Mouse (Mus musculus) hindbrain, postnatal 0 days (tissue): ENCODE data around the gene Gm20683. TPM values are rescaled to one million over a fixed set of nuclear protein-coding genes. Genes with fewer than 3 reads are reported as not detected.

ENCODE experiments used
- ATAC-seq: fragments of 200-750 bp; cut with Nextera tagmentation; 2 replicates; pipeline ENCODE4 v1.8.0; 2017; ENCODE audit warnings: mild to moderate bottlenecking, moderate TSS enrichment, moderate library complexity
- DNase-seq: peaks from one replicate; pipeline ENCODE4 v3.0.0-alpha.2; 2015; ENCODE audit warnings: low spot score
- H3K27ac ChIP-seq: fragments of 300-500 bp; sonication (generic); 2 replicates; pipeline ENCODE4 v1.5.1; 2014; ENCODE audit warnings: mild to moderate bottlenecking
- H3K27me3 ChIP-seq: fragments of 300-500 bp; sonication (generic); 2 replicates; pipeline ENCODE4 v1.6.1; 2014; ENCODE audit warnings: low read length, mixed read lengths; ENCODE audit not compliant: insufficient read depth
- H3K36me3 ChIP-seq: fragments of 300-500 bp; sonication (generic); 2 replicates; pipeline ENCODE4 v1.6.1; 2014; ENCODE audit warnings: low read length, mixed read lengths; ENCODE audit not compliant: insufficient read depth
- H3K4me1 ChIP-seq: fragments of 300-500 bp; sonication (generic); 2 replicates; pipeline ENCODE4 v1.6.1; 2014; ENCODE audit warnings: antibody characterized with exemption, low read length, mixed read lengths; ENCODE audit not compliant: insufficient read depth
- H3K4me2 ChIP-seq: fragments of 300-500 bp; sonication (generic); 2 replicates; pipeline ENCODE4 v1.6.1; 2014; ENCODE audit warnings: low read depth, mild to moderate bottlenecking, low read length, moderate library complexity, mixed read lengths
- H3K4me3 ChIP-seq: fragments of 300-500 bp; sonication (generic); 2 replicates; pipeline ENCODE4 v1.5.1; 2014; ENCODE audit warnings: low read length
- H3K9ac ChIP-seq: fragments of 300-500 bp; sonication (generic); replicated peaks from 2 replicates; pipeline ENCODE4 v1.6.1; 2014; ENCODE audit warnings: mild to moderate bottlenecking, low read length, moderate library complexity, mixed read lengths
- H3K9me3 ChIP-seq: fragments of 300-500 bp; sonication (generic); 2 replicates; pipeline ENCODE4 v1.6.1; 2016; ENCODE audit warnings: low read length, mixed read lengths
- CTCF ChIP-seq: IDR thresholded peaks from 2 replicates; pipeline ENCODE4 v1.5.1; 2016; ENCODE audit warnings: antibody characterized with exemption, control low read depth, low read depth
- WGBS: fragments of 180-500 bp; shearing (Covaris S2); extraction: QIAGEN DNeasy Blood & Tissue Kit; methylation state at CpG from one replicate; pipeline ENCODE4 v1.1.7; 2014; 5-methylcytosine and 5-hydroxymethylcytosine counted together
- polyA plus RNA-seq: library from polyadenylated mRNA; unstranded; fragments of >200 nt; fragmentation: Nextera tagmentation; extraction: Ambion mirVana; gene quantifications from 2 replicates; pipeline ENCODE4 v1.2.1, GENCODE M21; 2015
- total RNA-seq: library from RNA; depleted of rRNA; stranded (reverse); fragments of >200 nt; gene quantifications from 2 replicates; pipeline ENCODE4 v1.2.3, GENCODE M21; 2014

The Gm20683 gene
- total and polyA plus RNA-seq, 2 experiments from 2014 or later: 12.9 to 40.0 TPM

GRCm38 (mm10) chr17:25882306-25882705, 40.7 kb upstream of the Gm20683 start:
- Histone ChIP-seq H3K9me3 (no peaks in the 10 kb centered on the region), H3K9ac (no peak overlapping the region), H3K27ac (no peak overlapping the region), H3K36me3 (peaks cover 28% of the 10 kb centered on the region), H3K27me3 (no peaks in the 10 kb centered on the region), H3K4me2 (no peak overlapping the region), H3K4me1 (no peaks in the 10 kb centered on the region), H3K4me3 (no peak overlapping the region)
- WGBS: 36% methylated on average over 5 of the region's 5 CpGs
- no peak for DNase-seq
- TF ChIP-seq CTCF: peak; percentile 25; the same call in 1 of the 2 replicates
- peak; percentile 25; the same call in 1 of the 2 replicates for ATAC-seq

GRCm38 (mm10) chr17:25881691-25882090, 40.1 kb upstream of the Gm20683 start:
- Histone ChIP-seq H3K27ac (no peak overlapping the region), H3K36me3 (peaks cover 28% of the 10 kb centered on the region), H3K4me3 (no peak overlapping the region), H3K4me1 (no peaks in the 10 kb centered on the region), H3K9ac (no peak overlapping the region), H3K4me2 (no peak overlapping the region), H3K9me3 (no peaks in the 10 kb centered on the region), H3K27me3 (no peaks in the 10 kb centered on the region)
- ATAC-seq (no peak), DNase-seq (no peak)
- WGBS: 21% methylated on average over 4 of the region's 4 CpGs
- TF ChIP-seq CTCF: no peak

- TF ChIP-seq CTCF: no peak
- Histone ChIP-seq H3K4me1 (peaks cover 6% of the 10 kb centered on the region; the same call in 1 of the 2 replicates), H3K36me3 (peaks cover 28% of the 10 kb centered on the region), H3K9ac (no peak overlapping the region), H3K27me3 (no peaks in the 10 kb centered on the region), H3K4me3 (no peak overlapping the region), H3K4me2 (no peak overlapping the region), H3K9me3 (no peaks in the 10 kb centered on the region), H3K27ac (no peak overlapping the region)
- whole genome bisulfite sequencing: 10% methylated on average over 5 of the region's 5 CpGs
- ATAC-seq (no peak), DNase-seq (no peak)
These were observed 39.5 kb upstream of the Gm20683 start for GRCm38 (mm10) chr17:25880913-25881641.

GRCm38 (mm10) chr17:25880196-25880910, 38.8 kb upstream of the Gm20683 start, which contains the start of gene Wfikkn1:
Gene Wfikkn1, minus strand, starts transcription at chr17:25880858.
- Histone ChIP-seq H3K4me1 (peaks cover 9% of the 10 kb centered on the region; the same call in 1 of the 2 replicates), H3K27me3 (no peaks in the 10 kb centered on the region), H3K27ac (0 out of 2 replicates have a peak within 1 kb of the TSS, but pooled peaks have one; percentile 13), H3K9me3 (no peaks in the 10 kb centered on the region), H3K4me2 (no peak within 1 kb of the TSS), H3K9ac (0 out of 2 replicates have a peak within 1 kb of the TSS, but pooled peaks have one; percentile 26), H3K4me3 (no peak within 1 kb of the TSS), H3K36me3 (peaks cover 28% of the 10 kb centered on the region)
- DNase-seq (peak; percentile 35), ATAC-seq (no peak)
- TF ChIP-seq CTCF: no peak
- 26% methylated on average over 5 of the region's 5 CpGs for WGBS

GRCm38 (mm10) chr17:25879750-25880149, 38.2 kb upstream of the Gm20683 start:
- no peak for ATAC-seq
- Histone ChIP-seq H3K36me3 (peaks cover 28% of the 10 kb centered on the region), H3K27ac (0 out of 2 replicates have a peak overlapping the region, but pooled peaks have one; percentile 13), H3K4me3 (no peak overlapping the region), H3K4me1 (peaks cover 9% of the 10 kb centered on the region; the same call in 1 of the 2 replicates), H3K9ac (0 out of 2 replicates have a peak overlapping the region, but pooled peaks have one; percentile 26), H3K9me3 (no peaks in the 10 kb centered on the region), H3K27me3 (no peaks in the 10 kb centered on the region), H3K4me2 (no peak overlapping the region)
- TF ChIP-seq CTCF: no peak
- 60% methylated on average over 8 of the region's 8 CpGs for WGBS
- DNase-seq: no peak

- Histone ChIP-seq H3K36me3 (peaks cover 23% of the 10 kb centered on the region), H3K4me3 (no peak overlapping the region), H3K4me1 (peaks cover 9% of the 10 kb centered on the region; the same call in 1 of the 2 replicates), H3K27me3 (no peaks in the 10 kb centered on the region), H3K9ac (no peak overlapping the region), H3K27ac (no peak overlapping the region), H3K9me3 (no peaks in the 10 kb centered on the region), H3K4me2 (no peak overlapping the region)
- no peak for DNase-seq
- TF ChIP-seq CTCF: peak; percentile 63
- 36% methylated on average over 4 of the region's 4 CpGs for WGBS
- ATAC-seq: no peak
These were observed 37.7 kb upstream of the Gm20683 start for GRCm38 (mm10) chr17:25879261-25879660.
